Mouse (Mus musculus) forebrain, embryonic 12.5 days (tissue): Measurements from ENCODE around the gene Rasa4. TPM values are rescaled to one million over a fixed set of nuclear protein-coding genes. Genes with fewer than 3 reads are reported as not detected.
"Not testable (repeated sequence)": the region's sequence is repeated elsewhere in the genome, so short reads cannot be mapped to it uniquely, and the experiment has no call there.

Source experiments
- ATAC-seq: fragments of 200-750 bp; cut with Nextera tagmentation; 2 replicates; pipeline ENCODE4 v1.8.0; 2017; ENCODE audit warnings: moderate TSS enrichment; ENCODE audit not compliant: low FRiP score
- H3K27ac ChIP-seq: fragments of 300-500 bp; sonication (generic); 2 replicates; pipeline ENCODE4 v1.5.1; 2016; ENCODE audit warnings: mild to moderate bottlenecking
- H3K27me3 ChIP-seq: fragments of 300-500 bp; sonication (generic); 2 replicates; pipeline ENCODE4 v1.6.1; 2016; ENCODE audit warnings: mild to moderate bottlenecking
- H3K36me3 ChIP-seq: fragments of 300-500 bp; sonication (generic); replicated peaks from 2 replicates; pipeline ENCODE4 v1.6.1; 2016; ENCODE audit warnings: mild to moderate bottlenecking
- H3K4me1 ChIP-seq: fragments of 300-500 bp; sonication (generic); 2 replicates; pipeline ENCODE4 v1.6.1; 2016
- H3K4me2 ChIP-seq: fragments of 300-500 bp; sonication (generic); 2 replicates; pipeline ENCODE4 v1.6.1; 2016; ENCODE audit warnings: mild to moderate bottlenecking, moderate library complexity
- H3K4me3 ChIP-seq: fragments of 300-500 bp; sonication (generic); replicated peaks from 2 replicates; pipeline ENCODE4 v1.5.1; 2016; ENCODE audit warnings: mild to moderate bottlenecking
- H3K9ac ChIP-seq: fragments of 300-500 bp; sonication (generic); 2 replicates; pipeline ENCODE4 v1.6.1; 2016; ENCODE audit warnings: mild to moderate bottlenecking
- H3K9me3 ChIP-seq: fragments of 300-500 bp; sonication (generic); 2 replicates; pipeline ENCODE4 v1.6.1; 2016
- WGBS: fragments of 180-500 bp; shearing (Covaris S2); methylation state at CpG from one replicate; pipeline ENCODE4 v1.1.7; 2016; 5-methylcytosine and 5-hydroxymethylcytosine counted together
- polyA plus RNA-seq: library from polyadenylated mRNA; unstranded; fragments of >200 nt; fragmentation: Nextera tagmentation; extraction: Ambion mirVana; gene quantifications from 2 replicates; pipeline ENCODE4 v1.2.1, GENCODE M21; 2016

Gene Rasa4
- polyA plus RNA-seq, 1 experiment from 2014 or later, result 6.2 TPM

- no peaks in the 10 kb centered on the region for H3K9me3 ChIP-seq
- H3K36me3 ChIP-seq, result no peaks in the 10 kb centered on the region
- no peak overlapping the region for H3K4me2 ChIP-seq
- ATAC-seq, result no peak
- peaks cover 14% of the 10 kb centered on the region; the same call in 1 of the 2 replicates for H3K27me3 ChIP-seq
- peaks cover 8% of the 10 kb centered on the region for H3K4me1 ChIP-seq
- 55% methylated on average over 8 of the region's 8 CpGs for WGBS
- H3K4me3 ChIP-seq, result no peak overlapping the region
- H3K27ac ChIP-seq, result no peak overlapping the region
- H3K9ac ChIP-seq, result no peak overlapping the region
Observed at GRCm38 (mm10) chr5:136094249-136095010, 10.7 kb downstream of the Rasa4 start.

DNA sequence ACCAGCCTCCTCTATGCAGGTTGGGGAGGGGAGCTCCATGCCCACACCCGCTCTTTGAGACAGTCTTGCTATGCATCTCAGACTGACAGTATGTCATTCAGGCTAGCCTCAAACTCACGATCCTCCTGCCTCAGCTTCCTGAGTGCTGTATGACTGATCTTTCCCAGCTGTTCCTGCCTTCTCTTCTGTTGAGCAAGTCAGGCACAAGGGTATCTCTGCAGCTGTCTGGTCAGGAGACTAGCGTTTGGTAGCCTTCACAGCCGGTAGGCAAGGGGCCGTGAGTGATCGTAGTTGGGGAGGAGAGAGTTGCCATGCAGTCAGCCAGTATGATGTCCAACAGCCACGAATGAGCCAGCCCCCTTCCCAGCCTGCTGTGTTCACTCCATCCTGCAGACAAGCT, 11.4 kb downstream of the Rasa4 start:
- Histone ChIP-seq H3K27me3 (peaks cover 14% of the 10 kb centered on the region; the same call in 1 of the 2 replicates), H3K27ac (no peak overlapping the region), H3K9ac (no peak overlapping the region), H3K4me1 (peaks cover 8% of the 10 kb centered on the region), H3K9me3 (no peaks in the 10 kb centered on the region), H3K4me3 (no peak overlapping the region), H3K4me2 (no peak overlapping the region), H3K36me3 (no peaks in the 10 kb centered on the region)
- no peak for ATAC-seq
- WGBS, result 70% methylated on average over 7 of the region's 7 CpGs

GRCm38 (mm10) chr5:136098536-136098935, 14.8 kb downstream of the Rasa4 start:
- 85% methylated on average over 10 of the region's 10 CpGs for WGBS
- Histone ChIP-seq H3K4me2 (no peak overlapping the region), H3K36me3 (no peaks in the 10 kb centered on the region), H3K9ac (no peak overlapping the region), H3K9me3 (no peaks in the 10 kb centered on the region), H3K27me3 (peaks cover 44% of the 10 kb centered on the region), H3K4me3 (no peak overlapping the region), H3K4me1 (peaks cover 17% of the 10 kb centered on the region), H3K27ac (no peak overlapping the region)
- no peak for ATAC-seq

DNA sequence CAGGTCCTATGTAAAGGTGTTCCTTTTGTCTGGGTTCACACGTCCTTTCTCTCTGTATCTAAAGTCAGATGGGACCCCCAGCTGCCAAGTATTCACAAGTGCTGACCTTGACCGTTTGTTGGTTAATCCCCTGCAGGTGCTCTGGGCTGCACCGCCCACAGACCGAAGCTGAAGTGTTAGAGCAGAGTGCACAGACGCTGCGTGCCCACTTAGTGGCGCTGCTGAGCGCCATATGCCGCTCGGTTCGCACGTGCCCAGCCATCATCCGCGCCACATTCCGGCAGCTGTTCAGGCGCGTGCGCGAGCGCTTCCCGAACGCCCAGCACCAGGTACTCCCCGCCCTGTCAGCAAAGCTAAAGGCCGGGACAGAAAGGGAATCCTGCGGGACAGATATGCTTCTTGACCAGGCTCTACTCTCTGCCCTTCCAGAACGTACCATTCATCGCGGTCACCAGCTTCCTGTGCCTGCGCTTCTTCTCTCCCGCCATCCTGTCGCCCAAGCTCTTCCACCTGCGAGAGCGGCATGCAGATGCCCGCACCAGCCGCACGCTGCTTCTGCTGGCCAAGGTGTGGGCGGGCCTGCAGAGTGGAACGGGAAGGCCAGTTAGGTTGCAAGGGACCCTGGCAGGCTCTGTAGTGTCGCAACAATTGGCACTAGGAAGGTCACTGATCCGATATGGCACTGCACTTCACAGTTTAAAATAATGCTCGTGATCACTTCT, 18.5 kb downstream of the Rasa4 start:
- WGBS, result 6% methylated on average over 41 of the region's 41 CpGs
- ATAC-seq, result peak; percentile 87
- Histone ChIP-seq H3K27ac (no peak overlapping the region), H3K9ac (peak overlapping the region; percentile 46), H3K36me3 (no peaks in the 10 kb centered on the region), H3K4me1 (peaks cover 10% of the 10 kb centered on the region), H3K9me3 (peaks cover 3% of the 10 kb centered on the region; the same call in 1 of the 2 replicates), H3K4me2 (peak overlapping the region; percentile 64), H3K4me3 (peak overlapping the region; percentile 33), H3K27me3 (peaks cover 43% of the 10 kb centered on the region)

DNA sequence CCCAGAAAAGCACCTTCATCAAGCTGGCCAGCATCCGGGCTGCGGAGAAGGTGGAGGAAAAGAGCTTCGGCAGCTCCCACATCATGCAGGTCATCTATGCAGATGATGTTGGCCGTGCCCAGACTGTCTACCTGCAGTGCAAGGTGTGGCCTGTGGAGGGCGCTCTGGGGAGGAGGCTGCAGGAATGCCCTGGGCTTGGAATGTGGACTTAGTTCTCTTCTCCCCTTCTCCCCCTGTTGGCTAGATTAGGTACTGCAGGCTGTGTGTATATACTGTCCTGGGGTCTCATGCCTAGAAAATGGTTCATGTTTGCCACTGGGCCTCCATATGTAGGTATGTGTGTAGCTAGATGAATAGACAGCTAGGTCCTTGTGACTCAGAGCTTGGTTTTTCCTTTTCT, 20.8 kb downstream of the Rasa4 start:
- H3K36me3 ChIP-seq, result no peaks in the 10 kb centered on the region
- no peak overlapping the region for H3K4me3 ChIP-seq
- H3K4me1 ChIP-seq, result peaks cover 10% of the 10 kb centered on the region
- H3K4me2 ChIP-seq, result no peak overlapping the region
- no peak overlapping the region for H3K9ac ChIP-seq
- peaks cover 3% of the 10 kb centered on the region; the same call in 1 of the 2 replicates for H3K9me3 ChIP-seq
- ATAC-seq, result no peak
- H3K27me3 ChIP-seq, result peaks cover 35% of the 10 kb centered on the region
- WGBS, result 79% methylated on average over 5 of the region's 5 CpGs
- H3K27ac ChIP-seq, result no peak overlapping the region

GRCm38 (mm10) chr5:136108486-136108885, 24.8 kb downstream of the Rasa4 start:
- Histone ChIP-seq H3K27me3 (peaks cover 6% of the 10 kb centered on the region), H3K36me3 (no peaks in the 10 kb centered on the region), H3K4me3 (no peak overlapping the region), H3K4me1 (no peaks in the 10 kb centered on the region), H3K4me2 (no peak overlapping the region), H3K9me3 (peaks cover 3% of the 10 kb centered on the region; the same call in 1 of the 2 replicates), H3K27ac (no peak overlapping the region), H3K9ac (no peak overlapping the region)
- no peak for ATAC-seq
- 60% methylated on average over 2 of the region's 2 CpGs for WGBS

- ATAC-seq, result no peak
Observed at GRCm38 (mm10) chr5:136109042-136109441, 25.3 kb downstream of the Rasa4 start.

GRCm38 (mm10) chr5:136113546-136113945, 29.8 kb downstream of the Rasa4 start:
- not testable (repeated sequence) for H3K9me3 ChIP-seq, H3K4me3 ChIP-seq, ATAC-seq, H3K9ac ChIP-seq, H3K36me3 ChIP-seq, H3K27ac ChIP-seq, H3K4me2 ChIP-seq, H3K27me3 ChIP-seq
- WGBS, result 59% methylated on average over 4 of the region's 4 CpGs
- H3K4me1 ChIP-seq, result peaks cover 24% of the 10 kb centered on the region

More at GRCm38 (mm10) chr5:136109042-136109441, 25.3 kb downstream of the Rasa4 start:
- 88% methylated on average over 3 of the region's 3 CpGs for WGBS
- no peak overlapping the region for H3K4me2 ChIP-seq
- peaks cover 3% of the 10 kb centered on the region; the same call in 1 of the 2 replicates for H3K9me3 ChIP-seq
- no peak overlapping the region for H3K9ac ChIP-seq
- no peaks in the 10 kb centered on the region for H3K4me1 ChIP-seq
- H3K27ac ChIP-seq, result no peak overlapping the region
- H3K36me3 ChIP-seq, result no peaks in the 10 kb centered on the region
- 0 out of 2 replicates have a peak, but pooled peaks cover under 1% of the 10 kb centered on the region for H3K27me3 ChIP-seq
- no peak overlapping the region for H3K4me3 ChIP-seq

GRCm38 (mm10) chr5:136115891-136116783, 32.4 kb downstream of the Rasa4 start, which contains the start of gene Polr2j:
Gene Polr2j, plus strand, starts transcription at chr5:136116631.
- peak within 1 kb of the TSS; percentile 89 for H3K4me2 ChIP-seq
- peak within 1 kb of the TSS; percentile 82 for H3K9ac ChIP-seq
- WGBS, result 4% methylated on average over 42 of the region's 42 CpGs
- peak within 1 kb of the TSS; percentile 91 for H3K4me3 ChIP-seq
- H3K9me3 ChIP-seq, result no peaks in the 10 kb centered on the region
- peaks cover 18% of the 10 kb centered on the region for H3K36me3 ChIP-seq
- peaks cover 24% of the 10 kb centered on the region for H3K4me1 ChIP-seq
- peak within 1 kb of the TSS; percentile 71 for H3K27ac ChIP-seq
- H3K27me3 ChIP-seq, result no peaks in the 10 kb centered on the region
- peak; percentile 95 for ATAC-seq

DNA sequence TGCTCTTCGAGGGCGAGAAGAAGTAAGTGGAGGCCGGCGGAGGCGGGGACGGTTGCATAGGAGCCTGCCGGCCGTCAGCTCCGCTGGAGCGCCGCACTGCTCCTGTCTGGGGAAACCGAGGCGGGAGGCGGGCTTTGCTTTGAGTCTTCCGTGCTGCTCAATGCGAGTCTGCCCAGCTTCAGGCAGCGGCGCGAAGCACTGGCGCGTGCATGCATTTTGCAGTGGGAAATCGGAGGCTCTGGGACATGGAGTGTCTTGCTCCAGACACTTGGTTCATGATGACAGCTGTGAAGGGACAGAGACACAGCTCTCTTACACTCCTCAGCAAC, 33.0 kb downstream of the Rasa4 start:
- no peaks in the 10 kb centered on the region for H3K9me3 ChIP-seq
- peak overlapping the region; percentile 89 for H3K4me2 ChIP-seq
- peak overlapping the region; percentile 71 for H3K27ac ChIP-seq

GRCm38 (mm10) chr5:136122165-136122564, 38.4 kb downstream of the Rasa4 start:
- Histone ChIP-seq H3K27ac (no peak overlapping the region), H3K9ac (no peak overlapping the region), H3K4me3 (no peak overlapping the region), H3K9me3 (no peaks in the 10 kb centered on the region), H3K36me3 (peaks cover 71% of the 10 kb centered on the region), H3K4me1 (peaks cover 14% of the 10 kb centered on the region), H3K27me3 (no peaks in the 10 kb centered on the region), H3K4me2 (no peak overlapping the region)
- WGBS, result 85% methylated on average over 10 of the region's 10 CpGs
- no peak for ATAC-seq

More for the DNA sequence above, 33.0 kb downstream of the Rasa4 start:
- Histone ChIP-seq H3K9ac (peak overlapping the region; percentile 82), H3K4me3 (peak overlapping the region; percentile 91), H3K36me3 (peaks cover 23% of the 10 kb centered on the region), H3K27me3 (no peaks in the 10 kb centered on the region), H3K4me1 (peaks cover 24% of the 10 kb centered on the region)
- ATAC-seq, result peak; percentile 65
- 0% methylated on average over 22 of the region's 22 CpGs for WGBS
